Mouse (Mus musculus) cerebellum, postnatal 4 days (tissue): ENCODE data around the gene Chtop.

ENCODE experiments used
- DNase-seq, 2 experiments: peaks; one replicate each; pipeline ENCODE4 v3.0.0; 2022; ENCODE audit warnings: low spot score in 2 of 2, mixed read lengths in 1 of 2

Chtop gene

DNA sequence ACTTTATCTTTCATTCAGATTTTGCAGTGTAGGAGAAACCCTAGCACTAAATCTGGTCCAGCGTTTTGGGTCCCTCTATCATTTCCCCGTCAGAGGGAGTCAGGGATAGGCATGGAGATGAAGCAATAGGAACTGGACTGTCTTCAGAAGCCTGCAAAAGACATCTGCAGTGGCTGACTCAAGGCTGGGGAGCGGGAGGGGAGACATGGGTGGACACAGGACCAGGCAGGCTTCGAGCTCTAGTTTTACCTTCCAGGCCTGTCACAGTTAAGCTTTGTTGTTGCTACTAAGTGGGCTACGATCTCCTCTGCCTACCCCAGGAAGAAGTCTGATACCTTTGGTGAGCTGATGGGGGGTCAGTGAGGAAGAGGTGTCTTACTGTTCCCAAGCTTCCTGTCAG is 3.0 kb upstream of the Chtop start:
- DNase-seq: no peak

DNA sequence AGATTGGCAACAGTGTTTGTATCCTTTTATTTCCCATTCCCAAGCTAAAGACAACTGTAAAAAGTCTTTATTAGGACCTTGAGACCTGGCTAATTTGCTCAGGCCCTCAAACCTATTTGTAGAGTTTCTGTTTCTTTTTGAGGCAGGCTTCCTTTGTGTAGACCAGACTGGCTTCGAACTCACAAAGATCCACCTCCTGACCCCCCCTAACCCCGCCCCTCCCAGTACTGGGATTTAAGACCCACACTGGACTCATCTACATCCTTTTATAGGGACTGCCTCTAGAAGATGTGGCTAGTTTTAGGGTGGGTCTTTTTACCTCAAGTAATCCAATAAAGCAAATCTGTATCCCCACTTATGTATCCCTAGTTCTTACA is 437 bp upstream of the Chtop start:
- DNase-seq: no peak

DNA sequence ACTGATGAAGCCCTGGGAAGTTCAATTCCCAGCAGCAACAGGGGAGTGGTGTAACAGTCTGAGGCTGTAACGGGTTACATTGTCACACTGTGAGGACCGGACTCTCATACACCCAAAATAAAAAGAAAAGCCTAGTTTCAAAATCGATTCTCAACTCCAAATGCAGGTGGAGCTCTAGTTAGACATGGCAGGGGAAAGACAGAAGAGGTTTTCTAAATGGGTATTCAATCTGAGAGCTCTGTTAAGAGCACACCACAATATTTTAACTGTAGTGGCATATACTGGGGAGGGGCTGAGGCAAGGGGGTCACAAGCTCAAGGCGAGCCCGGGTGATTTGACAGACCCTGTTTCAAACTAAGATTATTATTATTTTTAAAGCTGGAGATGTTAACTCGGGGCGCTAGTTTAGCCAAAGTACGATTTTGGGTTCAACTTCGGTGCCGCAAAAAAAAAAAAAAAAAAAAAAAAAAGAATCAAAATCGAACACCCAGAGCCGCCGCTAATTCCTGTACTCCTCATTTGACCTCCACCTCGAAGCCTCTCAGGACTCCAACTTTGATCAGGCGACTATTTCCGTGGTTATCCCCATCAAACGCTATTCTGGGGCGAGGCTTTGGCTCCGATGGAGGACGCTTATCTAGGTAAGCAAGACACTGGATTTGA is 880 bp downstream of the Chtop start:
- no peak for DNase-seq

DNA sequence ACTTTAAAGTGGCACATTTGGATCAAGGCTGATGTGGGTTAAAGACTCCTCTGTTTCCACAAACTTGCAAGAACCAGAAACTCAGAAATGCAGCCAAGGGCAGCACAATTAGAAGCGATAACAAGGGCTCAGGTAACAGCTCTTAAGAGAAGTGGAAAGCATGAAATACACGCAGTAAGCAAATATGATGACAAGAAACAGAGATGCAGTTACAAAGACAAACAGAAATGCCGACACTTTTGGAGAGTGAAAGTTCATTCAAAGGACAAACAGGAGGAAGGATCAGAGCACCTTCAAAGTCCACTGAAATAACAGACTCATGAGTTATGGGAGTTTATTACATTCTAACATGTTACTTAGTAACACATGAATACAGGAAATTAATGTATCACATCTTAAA is 2.9 kb downstream of the Chtop start:
- DNase-seq: no peak

DNA sequence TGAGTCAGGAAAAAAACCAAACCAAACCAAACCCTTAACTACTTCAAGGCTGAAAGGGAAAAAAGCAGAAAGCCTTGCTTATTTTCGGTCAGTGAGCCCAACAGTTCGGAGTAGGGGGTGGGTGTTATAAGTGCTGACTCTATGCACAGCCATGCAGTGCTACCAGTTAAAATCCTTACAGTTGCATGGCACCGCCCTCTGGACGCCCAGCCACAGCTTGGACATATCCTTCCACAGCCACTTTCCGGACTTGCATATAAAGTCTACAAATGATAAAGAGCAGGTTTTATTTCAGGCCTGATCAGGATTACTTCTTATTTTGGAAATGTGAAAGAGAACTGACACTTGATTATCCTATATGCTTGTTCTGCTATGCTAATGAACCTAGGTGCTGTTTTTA is 4.1 kb downstream of the Chtop start:
- DNase-seq: no peak

DNA sequence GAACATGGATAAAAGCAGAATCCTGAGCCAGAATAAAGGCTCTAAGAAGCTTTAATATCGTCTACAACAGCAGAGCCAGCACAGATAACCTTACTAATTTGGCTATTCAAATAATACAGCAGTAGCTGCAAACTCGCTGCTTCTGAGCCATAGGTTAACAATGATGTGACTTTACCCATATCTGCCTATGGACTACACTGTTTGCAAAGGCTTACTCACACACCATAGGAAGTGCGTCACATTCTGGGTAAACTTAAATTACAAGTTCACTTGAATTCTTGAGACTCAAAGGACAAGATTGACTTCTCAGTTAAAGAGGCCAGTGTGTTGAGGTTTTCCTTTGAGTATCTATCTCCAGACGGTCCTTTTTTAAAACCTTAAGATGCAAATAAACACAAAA is 5.9 kb downstream of the Chtop start:
- no peak for DNase-seq

DNA sequence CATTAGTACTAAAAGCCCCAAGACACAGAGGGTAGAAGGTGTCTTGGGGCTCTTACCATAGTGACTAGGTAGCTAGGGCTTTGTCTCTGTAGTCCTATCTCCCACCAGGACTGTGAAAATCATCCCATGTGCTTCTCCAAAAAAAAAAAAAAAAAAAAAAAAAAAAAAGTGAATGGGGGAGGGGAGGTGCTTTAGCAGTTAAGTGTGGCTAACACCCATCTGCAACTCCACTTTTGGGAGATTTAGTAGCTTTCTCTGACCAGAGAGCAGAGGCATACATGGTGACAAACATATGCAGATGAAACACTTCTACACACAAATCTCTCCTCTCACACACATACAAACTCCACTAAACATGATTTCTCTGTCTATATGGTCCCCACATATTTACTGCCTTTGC is 11.7 kb downstream of the Chtop start:
- no peak for DNase-seq

DNA sequence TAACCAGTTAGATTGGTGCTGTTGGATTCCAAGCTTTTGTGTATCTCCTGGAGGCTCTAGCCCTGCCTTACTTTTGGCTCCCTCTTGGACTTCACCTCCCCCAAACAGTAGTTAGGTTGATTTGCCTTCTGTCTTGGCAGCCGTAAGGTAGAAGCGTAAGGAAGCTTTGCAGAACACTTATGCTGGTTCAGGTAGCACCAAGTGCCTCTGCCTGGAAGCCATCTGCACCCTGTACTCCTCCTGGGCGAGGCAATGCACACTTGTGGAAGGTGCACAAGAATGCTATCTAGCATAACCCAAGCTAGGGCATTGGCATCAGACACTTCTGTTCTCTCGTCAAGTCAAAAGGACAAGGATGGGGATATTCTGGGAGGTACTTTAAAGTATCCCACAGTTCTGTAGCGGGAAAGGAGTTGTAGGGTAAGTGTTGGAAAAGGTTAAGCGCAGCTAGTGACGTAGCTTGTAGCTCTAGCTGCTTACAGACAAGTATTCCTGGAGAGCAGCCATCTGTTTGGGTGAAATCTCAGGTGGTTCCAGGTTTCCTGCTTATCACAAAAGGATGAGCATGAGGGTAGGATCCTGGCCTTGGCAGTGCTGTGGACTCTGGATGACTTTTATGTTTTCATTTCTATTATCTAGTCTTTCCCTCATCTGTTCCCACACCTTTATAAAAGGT is 13.3 kb downstream of the Chtop start:
- no peak for DNase-seq

DNA sequence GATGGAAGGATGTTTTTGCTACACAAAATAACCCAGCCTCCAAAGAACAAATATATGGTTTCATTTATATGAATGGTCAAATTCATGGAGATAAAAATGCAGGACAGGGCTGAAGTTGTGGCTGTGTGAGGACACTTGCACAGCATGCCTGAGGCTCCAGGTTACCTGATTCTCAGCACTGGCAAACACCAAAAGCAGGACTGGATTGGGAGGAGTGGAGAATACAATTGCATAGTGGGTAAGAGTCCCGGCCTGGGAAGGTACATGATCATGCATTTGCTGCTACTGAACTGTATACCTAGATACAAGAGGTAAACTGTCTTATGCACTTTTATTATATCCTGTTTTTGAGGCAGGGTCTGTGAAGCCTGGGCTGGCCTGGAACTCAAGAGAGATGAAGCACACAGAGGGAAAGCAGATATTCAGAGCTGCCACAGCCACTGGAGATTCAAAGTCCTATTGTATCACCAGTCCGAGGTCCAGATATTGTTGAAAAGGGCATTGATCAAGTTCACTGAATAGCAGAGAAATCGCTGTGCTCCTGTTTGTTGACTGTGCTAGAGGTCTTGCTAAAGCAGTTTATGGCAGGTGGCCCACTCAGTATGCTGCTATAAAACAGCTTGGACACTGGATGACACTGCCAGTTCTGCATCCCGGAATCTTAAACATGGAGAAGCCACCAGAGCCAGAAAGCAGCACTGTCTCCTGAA is 15.3 kb downstream of the Chtop start:
- no peak for DNase-seq

DNA sequence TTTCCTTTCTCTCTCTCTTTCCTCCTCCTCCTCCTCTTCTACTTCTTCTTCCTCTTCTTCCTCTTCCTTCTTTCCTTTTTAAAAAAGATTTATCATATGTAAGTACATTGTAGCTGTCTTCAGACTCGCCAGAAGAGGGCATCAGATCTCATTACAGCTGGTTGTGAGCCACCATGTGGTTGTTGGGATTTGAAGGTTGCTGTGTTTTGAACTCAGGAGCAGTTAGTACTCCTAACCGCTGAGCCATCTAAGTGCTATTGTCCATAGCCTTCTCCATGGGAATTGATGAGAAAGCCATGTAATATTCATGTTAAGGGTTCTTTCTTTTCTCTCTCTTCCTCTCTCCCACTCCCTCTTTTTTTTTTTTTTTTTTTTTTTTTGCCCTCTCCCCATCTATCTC is 17.9 kb downstream of the Chtop start:
- no peak for DNase-seq

DNA sequence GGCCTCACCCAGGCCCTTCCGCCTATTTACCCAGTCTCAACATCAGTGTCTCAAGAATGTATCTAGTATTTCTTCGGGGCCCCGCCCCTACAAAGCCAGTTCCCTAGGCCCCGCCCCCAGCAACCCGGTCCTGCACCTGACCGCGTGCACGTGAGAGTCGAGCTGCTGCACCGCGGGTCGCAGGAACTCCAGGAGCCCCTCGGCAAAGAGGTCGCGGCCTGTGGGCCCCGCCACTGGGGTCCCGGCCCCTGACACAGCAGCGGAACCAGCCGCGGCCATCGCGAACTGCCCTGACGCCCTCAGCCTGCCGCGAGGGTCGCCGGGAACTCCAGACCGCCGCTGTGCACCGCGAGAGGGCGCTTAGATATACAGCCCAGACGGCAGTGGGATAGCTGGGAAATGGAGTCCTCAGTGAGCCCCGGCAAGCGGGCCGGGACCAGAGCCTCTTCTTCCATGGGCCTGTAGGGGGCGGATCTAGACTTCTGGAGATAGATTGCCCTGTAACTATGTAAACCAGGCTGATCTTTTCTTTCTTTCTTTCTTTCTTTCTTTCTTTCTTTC is 18.5 kb downstream of the Chtop start, which contains the start of gene Snapin:
Gene Snapin (minus strand): TSS at position 338 of the 561 bp plus-strand sequence.
- peak; percentile 93 to 96 for DNase-seq

DNA sequence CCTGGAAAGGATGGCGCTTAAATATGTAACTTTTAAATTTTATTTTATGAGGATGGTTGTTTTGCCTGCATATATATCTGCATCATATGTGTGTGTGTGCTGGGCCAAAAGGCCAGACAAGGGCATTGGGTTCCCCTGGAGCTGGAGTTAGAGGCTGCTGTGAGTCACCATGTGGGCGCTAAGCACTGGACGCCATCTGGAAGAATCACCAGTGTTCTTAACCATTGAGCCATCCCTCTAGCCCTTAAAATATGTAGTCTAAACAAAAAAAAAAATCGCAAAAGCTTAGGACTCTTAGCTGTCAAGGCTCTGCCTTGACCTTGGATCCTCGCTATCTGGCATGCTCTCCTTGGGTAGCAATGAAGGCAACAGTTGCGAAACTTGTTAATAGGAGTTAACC is 20.7 kb downstream of the Chtop start:
- DNase-seq: no peak

DNA sequence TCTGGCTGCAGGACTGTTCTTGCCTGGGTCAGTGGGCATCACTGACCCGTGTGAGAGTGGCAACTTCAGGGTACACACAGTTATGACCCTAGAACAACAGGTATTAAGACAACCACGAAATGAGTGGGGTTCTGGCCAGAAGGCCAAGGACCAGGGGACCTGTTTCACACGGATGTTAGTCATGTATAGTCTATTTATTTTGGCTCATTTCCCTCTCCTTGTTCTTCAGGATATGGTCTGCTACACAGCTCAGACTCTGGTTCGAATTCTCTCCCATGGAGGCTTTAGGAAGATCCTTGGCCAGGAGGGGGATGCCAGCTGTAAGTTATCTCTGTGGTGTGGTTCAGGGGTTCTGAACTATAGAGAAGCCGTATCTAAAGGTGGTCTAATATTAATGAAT is 22.3 kb downstream of the Chtop start:
- DNase-seq: no peak

DNA sequence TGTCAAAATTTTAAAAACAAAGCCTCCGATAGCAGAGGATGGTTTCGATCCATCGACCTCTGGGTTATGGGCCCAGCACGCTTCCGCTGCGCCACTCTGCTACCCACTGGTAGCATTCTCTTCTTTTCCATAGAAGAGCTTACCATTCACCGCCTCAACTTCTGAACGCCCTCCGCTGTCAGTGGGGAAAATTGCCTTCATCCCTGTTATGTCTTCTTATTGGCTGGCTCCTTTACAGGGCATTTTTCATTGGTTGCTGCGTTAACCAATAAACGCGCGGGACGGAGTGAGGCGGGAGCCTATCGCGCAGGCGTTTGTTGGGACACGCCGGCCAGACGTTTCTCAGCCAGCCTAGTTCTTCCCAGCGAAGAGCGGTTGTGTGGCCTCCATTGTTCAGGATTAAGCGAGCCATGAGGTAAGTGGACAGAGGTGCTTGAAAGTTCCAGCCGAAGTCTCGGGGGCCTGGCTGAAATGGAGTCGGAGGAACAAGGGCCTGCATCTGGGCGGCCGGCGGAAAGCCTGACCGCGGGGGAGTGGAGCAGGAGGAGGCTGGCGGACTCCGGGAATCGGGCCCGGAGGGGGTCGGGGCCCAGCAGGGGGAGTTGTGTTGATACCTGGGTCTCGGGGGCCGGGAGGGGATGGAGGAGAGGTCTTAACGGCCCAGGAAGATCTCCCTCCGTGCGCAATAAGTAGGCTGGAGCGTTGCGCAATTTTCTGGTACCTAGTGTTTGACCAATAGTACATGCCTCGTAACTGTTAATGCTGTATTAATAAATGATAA is 33.3 kb downstream of the Chtop start, which contains the start of gene Ilf2:
Gene Ilf2 (plus strand): TSS at position 296 of the 781 bp plus-strand sequence.
- DNase-seq: peak; percentile 93 to 95

DNA sequence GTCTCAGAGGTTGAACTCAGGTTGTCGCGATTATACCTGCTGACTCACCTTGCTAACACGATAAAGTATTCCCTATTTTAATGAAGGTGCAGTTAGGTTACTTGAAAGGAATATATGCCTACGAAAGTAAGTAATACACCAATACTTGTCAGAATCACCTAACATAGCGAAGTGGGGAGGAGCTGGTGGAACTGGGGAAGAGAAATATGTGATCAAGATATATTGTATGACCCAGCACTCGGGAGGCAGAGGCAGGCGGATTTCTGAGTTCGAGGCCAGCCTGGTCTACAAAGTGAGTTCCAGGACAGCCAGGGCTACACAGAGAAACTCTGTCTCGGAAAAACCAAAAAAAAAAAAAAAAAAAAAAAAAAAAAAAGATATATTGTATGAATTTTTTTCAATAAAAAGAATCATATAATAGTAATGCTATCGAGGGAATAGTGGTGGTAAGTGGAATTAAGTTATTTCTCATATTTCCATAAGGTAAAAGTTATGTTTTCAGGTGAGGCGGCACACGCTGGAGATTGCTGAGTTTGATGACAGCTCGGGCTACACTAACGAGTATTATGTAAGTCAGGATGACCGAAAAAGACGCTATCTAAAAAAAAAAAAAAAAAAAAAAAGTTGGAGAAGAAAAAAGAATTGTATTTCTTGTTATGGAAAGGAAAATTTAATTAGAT is 34.0 kb downstream of the Chtop start:
- no peak for DNase-seq

DNA sequence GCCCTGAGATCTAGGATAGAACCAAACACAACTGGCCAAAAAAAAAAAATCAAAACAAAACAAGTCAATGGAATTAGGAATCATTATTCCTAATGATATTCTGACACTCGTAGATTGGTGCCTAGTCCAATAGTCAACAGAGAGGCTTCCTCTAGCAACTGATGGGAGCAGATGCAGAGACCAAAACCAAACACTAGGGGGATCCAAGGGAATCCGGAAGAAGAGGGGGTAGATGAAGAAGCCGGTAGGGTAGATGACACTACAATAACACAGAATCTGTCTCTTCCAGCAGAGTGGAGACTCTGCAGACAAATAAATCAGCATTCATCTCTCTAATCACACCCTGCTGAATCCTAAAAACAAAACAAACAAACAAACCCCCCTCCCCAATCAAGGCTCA is 37.1 kb downstream of the Chtop start:
- DNase-seq: no peak

DNA sequence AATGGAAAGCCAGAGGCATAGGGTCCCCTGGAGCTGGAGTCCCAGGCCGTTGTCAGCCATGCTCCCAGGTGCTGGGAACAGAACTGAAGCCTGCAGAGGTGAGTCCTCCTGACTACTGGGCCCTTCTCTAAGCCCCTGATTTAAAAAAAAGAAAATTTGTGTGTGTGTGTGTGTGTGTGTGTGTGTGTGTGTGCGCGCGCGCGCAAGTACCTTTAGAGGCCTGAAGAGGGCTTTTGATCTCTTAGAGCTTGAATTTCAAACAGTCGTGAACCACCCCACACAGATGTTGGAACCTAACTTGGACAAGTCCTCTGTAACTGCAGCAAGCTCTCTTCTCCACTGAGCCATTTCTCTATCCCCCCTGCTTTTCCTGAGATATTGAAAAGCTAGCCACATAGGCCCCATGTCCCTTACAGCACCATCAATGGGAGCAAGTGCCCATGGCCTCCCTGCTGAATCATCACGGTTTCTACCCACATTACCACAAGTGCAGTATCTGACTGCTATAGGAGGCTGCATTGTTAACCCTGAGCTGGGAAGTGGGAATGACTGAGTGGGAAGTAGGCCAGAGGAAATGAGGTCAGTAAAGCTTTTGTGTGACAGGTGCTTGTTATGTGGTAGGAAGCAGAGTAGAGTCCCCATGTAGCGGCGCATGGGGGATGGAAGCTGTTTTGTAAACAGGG is 41.5 kb downstream of the Chtop start:
- DNase-seq: no peak

DNA sequence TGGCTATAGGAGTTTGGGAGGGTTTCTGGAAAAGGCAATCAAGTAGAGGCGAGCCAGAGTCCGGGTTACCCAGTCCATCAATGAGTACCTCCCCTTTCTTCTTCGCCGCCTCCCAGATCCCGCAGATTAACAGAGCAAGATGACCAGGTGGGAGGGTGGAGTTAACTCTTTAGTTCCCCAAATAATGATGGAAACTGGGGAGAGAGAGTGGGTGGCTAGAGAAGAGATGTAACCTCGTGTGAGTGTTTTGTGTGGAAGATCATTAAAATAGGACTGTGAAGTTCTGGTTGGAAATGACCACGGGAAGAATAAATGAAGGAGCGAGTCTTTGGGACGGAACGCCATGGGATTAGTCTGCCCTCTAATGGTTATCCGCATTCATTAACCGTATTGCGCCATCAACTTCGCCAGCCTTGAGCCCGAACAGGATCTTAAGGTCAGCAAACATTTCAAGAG is 43.0 kb downstream of the Chtop start:
- DNase-seq: peak in 1 of 2 experiments; percentile 41

DNA sequence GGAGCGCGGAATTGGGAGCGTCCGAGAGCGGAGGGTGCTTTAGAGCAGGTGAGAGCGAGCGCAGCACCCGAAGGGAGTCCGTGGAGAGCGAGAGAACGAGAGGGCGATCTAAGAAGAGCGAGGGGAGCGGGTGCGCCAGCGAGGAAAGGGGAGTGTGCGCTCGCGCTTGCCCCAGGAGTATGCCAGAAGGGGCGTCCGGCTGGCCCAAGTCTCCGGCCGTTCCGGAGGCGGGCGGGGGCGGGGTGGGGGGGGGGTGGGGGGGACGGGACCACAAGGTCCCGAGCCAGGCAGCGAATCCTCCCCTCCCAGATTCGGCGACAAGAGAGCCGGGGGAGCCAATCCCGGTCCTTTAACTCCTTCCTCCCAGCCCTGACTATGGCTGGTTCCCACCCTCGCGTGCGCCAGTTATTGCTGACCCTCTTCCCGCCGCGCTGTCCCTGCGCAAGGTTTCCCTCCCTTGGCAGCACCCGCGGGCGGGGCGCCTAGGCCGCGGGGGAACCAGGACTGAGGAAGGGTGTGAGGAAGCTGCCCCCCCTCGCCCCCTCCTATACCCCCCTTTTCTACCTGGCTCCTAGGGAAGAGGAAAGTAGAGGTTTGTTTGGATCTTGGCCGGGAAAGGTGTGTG is 43.5 kb downstream of the Chtop start, which contains the start of gene Npr1:
Gene Npr1 (minus strand): TSS at position 181 of the 625 bp plus-strand sequence.
- DNase-seq: peak in 1 of 2 experiments; percentile 25
